Mouse (Mus musculus) embryonic facial prominence, embryonic 14.5 days (tissue): ENCODE data around the gene Cep128. TPM values are rescaled to one million over a fixed set of nuclear protein-coding genes. Genes with fewer than 3 reads are reported as not detected.

ENCODE experiments used
- ATAC-seq: fragments of 200-750 bp; cut with Nextera tagmentation; 2 replicates; pipeline ENCODE4 v1.8.0; 2017; ENCODE audit warnings: low read depth, moderate number of reproducible peaks, moderate TSS enrichment
- DNase-seq: peaks from one replicate; pipeline ENCODE4 v3.0.0-alpha.2; 2015; ENCODE audit warnings: low spot score
- H3K27ac ChIP-seq: fragments of 300-500 bp; sonication (generic); replicated peaks from 2 replicates; pipeline ENCODE4 v1.5.1; 2014; ENCODE audit warnings: low read depth, mild to moderate bottlenecking, low read length, moderate library complexity
- H3K27me3 ChIP-seq: fragments of 300-500 bp; sonication (generic); replicated peaks from 2 replicates; pipeline ENCODE4 v1.6.1; 2014; ENCODE audit warnings: low read length; ENCODE audit not compliant: control insufficient read depth, insufficient read depth
- H3K36me3 ChIP-seq: fragments of 300-500 bp; sonication (generic); 2 replicates; pipeline ENCODE4 v1.6.1; 2014; ENCODE audit warnings: low read length, mixed read lengths; ENCODE audit not compliant: control insufficient read depth, insufficient read depth
- H3K4me1 ChIP-seq: fragments of 300-500 bp; sonication (generic); 2 replicates; pipeline ENCODE4 v1.6.1; 2014; ENCODE audit warnings: antibody characterized with exemption, low read length; ENCODE audit not compliant: control insufficient read depth, insufficient read depth
- H3K4me2 ChIP-seq: fragments of 300-500 bp; sonication (generic); 2 replicates; pipeline ENCODE4 v1.6.1; 2014; ENCODE audit warnings: low read depth, mild to moderate bottlenecking, low read length, moderate library complexity, mixed read lengths
- H3K4me3 ChIP-seq: fragments of 300-500 bp; sonication (generic); 2 replicates; pipeline ENCODE4 v1.5.1; 2014; ENCODE audit warnings: low read depth, mild to moderate bottlenecking, low read length
- H3K9ac ChIP-seq: fragments of 300-500 bp; sonication (generic); 2 replicates; pipeline ENCODE4 v1.6.1; 2014; ENCODE audit warnings: low read depth, mild to moderate bottlenecking, low read length, moderate library complexity, mixed read lengths
- H3K9me3 ChIP-seq: fragments of 300-500 bp; sonication (generic); 2 replicates; pipeline ENCODE4 v1.6.1; 2016; ENCODE audit warnings: low read length; ENCODE audit not compliant: control insufficient read depth
- WGBS: fragments of 180-500 bp; shearing (Covaris S2); extraction: QIAGEN DNeasy Blood & Tissue Kit; methylation state at CpG from one replicate; pipeline ENCODE4 v1.1.7; 2014; 5-methylcytosine and 5-hydroxymethylcytosine counted together
- polyA plus RNA-seq: library from polyadenylated mRNA; unstranded; fragments of >200 nt; fragmentation: Nextera tagmentation; extraction: Ambion mirVana; gene quantifications from 2 replicates; pipeline ENCODE4 v1.2.1, GENCODE M21; 2014

Cep128 gene
- polyA plus RNA-seq, 1 experiment from 2014 or later: 8.2 TPM

DNA sequence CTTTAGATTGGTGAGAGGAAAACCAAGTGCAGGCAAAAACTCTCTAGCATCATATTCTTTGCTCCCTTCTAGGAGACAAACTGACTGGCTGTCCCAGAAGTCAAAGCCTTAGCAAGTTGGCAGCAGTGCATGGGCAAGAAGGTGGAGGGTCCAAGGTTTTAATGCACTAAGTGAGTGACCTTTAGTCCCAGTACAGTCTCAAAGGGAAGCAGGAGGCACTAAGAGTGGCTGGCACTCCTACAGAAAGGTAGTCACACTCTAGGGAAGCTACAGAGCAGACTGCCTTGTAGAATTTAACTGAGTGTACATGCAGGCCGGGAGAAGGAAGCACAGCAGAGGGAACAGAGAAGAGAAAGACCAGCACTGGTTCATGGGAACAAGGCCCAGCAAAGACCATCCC is 199.6 kb downstream of the Cep128 start:
- no peaks in the 10 kb centered on the region for H3K27me3 ChIP-seq
- H3K9me3 ChIP-seq: no peaks in the 10 kb centered on the region
- no peak overlapping the region for H3K27ac ChIP-seq
- H3K4me1 ChIP-seq: no peaks in the 10 kb centered on the region
- no peaks in the 10 kb centered on the region for H3K36me3 ChIP-seq
- no peak overlapping the region for H3K9ac ChIP-seq
- no peak overlapping the region for H3K4me2 ChIP-seq
- DNase-seq: no peak
- no peak overlapping the region for H3K4me3 ChIP-seq
- WGBS: 100% methylated on average over 1 of the region's 1 CpGs
- no peak for ATAC-seq

DNA sequence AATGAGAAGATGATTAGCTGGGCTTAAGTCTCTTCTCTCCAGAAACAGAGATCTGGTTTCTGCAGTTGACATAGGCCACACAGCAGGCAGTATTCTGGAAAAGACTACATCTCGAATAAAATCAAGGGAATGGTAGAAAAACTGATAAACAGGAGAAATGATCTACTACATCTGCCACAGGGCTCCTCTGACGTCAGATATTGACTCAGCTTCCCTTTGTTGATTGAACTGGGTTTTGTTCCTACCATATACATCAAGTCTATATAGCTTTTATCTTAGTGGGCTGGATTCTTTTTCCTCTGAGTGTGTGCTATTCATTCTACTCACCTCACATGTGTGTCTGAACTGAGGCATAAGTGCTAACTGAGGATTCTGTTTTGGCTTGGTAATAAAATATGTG is 200.3 kb downstream of the Cep128 start:
- ATAC-seq (no peak), DNase-seq (no peak)
- Histone ChIP-seq H3K4me1 (no peaks in the 10 kb centered on the region), H3K4me2 (no peak overlapping the region), H3K27me3 (no peaks in the 10 kb centered on the region), H3K9me3 (no peaks in the 10 kb centered on the region), H3K36me3 (no peaks in the 10 kb centered on the region), H3K9ac (no peak overlapping the region), H3K27ac (no peak overlapping the region), H3K4me3 (no peak overlapping the region)
- WGBS: 68% methylated on average over 2 of the region's 2 CpGs

DNA sequence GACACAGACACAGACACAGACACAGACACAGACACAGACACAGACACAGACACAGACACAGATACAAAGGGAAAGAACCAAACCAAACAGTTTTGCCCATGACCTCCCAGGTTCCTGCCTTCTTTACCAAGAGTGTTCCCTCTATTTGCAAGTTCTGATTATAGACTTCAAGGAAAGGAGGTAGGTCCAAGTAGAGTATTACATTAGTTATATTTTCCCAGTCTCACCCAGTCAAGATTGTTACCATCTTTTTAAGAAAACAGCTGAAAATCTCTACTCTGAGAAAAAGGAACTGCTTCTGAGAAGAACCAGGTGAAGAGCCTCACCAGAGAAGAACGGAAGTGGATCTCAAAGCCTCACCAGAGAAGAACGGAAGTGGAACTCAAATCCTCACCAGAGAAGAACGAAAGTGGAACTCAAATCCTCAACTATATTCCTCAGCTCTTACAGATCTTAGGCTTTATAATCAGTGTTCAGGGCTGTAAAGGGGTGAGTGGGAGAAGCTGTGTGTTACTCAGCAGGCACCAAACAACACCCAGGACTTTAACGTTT is 200.8 kb downstream of the Cep128 start:
- no peaks in the 10 kb centered on the region for H3K36me3 ChIP-seq
- DNase-seq (no peak), ATAC-seq (no peak)
- no peaks in the 10 kb centered on the region for H3K27me3 ChIP-seq
- no peak overlapping the region for H3K9ac ChIP-seq
- H3K27ac ChIP-seq: no peak overlapping the region
- no peak overlapping the region for H3K4me3 ChIP-seq
- no peak overlapping the region for H3K4me2 ChIP-seq
- 90% methylated on average over 4 of the region's 4 CpGs for WGBS
- no peaks in the 10 kb centered on the region for H3K4me1 ChIP-seq
- H3K9me3 ChIP-seq: no peaks in the 10 kb centered on the region

DNA sequence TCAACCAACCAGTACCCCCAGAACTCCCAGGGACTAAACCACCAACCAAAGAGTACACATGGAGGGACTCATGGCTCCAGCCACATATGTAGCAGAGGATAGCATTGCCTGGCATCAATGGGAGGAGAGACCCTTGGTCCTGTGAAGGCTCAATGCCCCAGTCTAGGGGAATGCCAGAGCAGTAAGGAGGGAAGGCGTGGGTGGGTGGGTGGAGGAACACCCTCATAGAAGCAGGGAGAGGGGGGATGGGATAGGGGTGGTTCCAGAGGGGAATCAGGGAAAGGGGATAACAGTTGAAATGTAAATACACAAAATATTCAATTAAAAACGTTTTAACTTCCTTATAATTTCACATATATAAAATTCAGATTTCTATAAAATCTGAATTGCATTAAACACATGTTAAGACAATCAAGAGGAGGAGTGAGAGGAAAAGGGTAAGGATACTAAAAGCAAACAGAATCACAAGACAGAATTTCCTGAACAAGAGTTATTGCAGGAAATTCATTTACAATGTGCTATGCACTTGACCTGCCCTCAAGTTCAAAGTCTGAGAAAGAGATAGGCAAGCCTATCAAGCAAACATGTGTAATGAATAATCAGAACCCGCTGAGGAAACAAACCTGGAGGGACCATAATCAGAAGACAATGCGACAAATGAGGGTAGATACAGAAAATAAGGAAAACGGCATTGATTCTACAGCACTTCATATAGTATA is 207.2 kb downstream of the Cep128 start:
- H3K36me3 ChIP-seq: no peaks in the 10 kb centered on the region
- 61% methylated on average over 5 of the region's 5 CpGs for WGBS
- ATAC-seq: no peak

DNA sequence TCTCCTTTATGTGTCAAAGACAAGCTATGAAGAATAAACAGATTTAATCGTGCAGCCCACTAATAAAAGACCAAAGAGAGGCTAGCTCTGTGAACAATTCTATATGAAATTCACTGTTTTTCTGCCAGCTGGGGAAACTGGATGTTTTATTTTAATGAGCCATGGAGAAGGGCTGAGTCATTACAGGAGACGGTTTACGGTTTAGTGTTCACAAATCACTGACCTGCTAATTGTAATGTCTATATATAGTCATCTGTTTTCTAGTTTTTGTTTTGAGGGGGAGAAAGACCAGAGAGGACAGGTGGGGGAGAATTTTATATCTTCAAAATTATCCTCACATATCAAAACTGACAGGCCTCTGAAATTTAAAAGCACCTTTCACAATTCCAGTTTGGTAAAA is 212.6 kb downstream of the Cep128 start:
- H3K9ac ChIP-seq: no peak overlapping the region
- no peak for ATAC-seq
- 71% methylated on average over 3 of the region's 3 CpGs for WGBS

More for the DNA sequence above, 207.2 kb downstream of the Cep128 start:
- no peak for DNase-seq
- Histone ChIP-seq H3K4me2 (no peak overlapping the region), H3K9ac (no peak overlapping the region), H3K4me3 (no peak overlapping the region), H3K27me3 (no peaks in the 10 kb centered on the region), H3K4me1 (no peaks in the 10 kb centered on the region), H3K27ac (no peak overlapping the region), H3K9me3 (no peaks in the 10 kb centered on the region)

DNA sequence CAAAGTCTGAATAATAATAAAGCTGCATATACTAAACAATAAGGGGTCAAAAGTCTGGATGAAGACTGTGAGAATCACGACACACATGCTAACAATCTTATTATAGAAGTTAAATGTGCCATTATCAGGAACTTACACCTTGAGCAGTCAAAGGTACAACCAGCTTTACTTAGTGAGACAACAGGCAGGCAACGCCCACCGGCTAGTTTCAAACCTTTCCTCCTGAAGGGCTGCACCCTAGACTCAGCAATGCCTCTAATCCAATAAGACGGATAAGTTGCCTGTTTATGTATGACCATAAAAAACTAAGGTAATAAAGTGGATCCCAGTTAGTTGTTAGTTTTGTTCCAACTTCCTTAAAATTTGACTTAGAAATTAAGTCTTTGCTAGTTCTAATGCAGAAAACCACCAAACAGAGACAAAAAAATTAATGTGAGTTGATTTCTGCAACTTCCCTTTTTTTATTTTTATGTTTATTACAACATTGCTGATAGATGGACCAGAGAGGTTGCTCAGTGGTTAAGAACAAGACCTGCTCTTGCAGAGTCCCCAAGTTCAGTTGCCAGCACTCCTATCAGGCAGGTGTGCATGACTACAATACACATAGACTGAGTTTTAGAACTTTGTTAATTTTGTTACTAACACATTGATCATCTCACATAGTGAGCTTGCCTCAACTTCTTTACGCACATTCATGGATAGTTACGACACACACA is 223.0 kb downstream of the Cep128 start:
- H3K27ac ChIP-seq: no peak overlapping the region

More for the DNA sequence above, 212.6 kb downstream of the Cep128 start:
- no peaks in the 10 kb centered on the region for H3K27me3 ChIP-seq
- no peak overlapping the region for H3K27ac ChIP-seq
- H3K36me3 ChIP-seq: no peaks in the 10 kb centered on the region
- no peak overlapping the region for H3K4me2 ChIP-seq
- no peaks in the 10 kb centered on the region for H3K9me3 ChIP-seq
- H3K4me3 ChIP-seq: no peak overlapping the region
- no peaks in the 10 kb centered on the region for H3K4me1 ChIP-seq
- no peak for DNase-seq

DNA sequence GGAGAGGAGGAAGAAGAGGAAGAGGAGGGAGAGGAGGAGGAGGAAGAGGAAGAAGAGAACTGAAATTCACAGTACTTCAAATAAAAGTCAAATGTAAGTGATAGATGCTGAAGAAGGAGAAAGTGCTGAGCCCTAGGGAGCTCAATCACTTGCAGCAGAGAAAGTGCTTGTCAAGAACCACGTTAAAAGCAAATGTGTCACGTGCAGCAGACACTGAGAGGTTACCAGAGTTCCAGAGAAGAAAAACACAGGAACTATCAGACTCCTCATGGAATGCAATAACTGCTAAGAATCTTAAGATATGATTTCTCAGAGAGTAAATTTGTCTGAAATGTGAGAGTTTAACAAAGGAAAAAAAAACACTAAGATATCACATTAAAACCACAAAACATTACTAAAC is 225.7 kb downstream of the Cep128 start:
- 38% methylated on average over 2 of the region's 2 CpGs for WGBS

More for the DNA sequence above, 223.0 kb downstream of the Cep128 start:
- H3K4me2 ChIP-seq: no peak overlapping the region
- H3K4me3 ChIP-seq: no peak overlapping the region
- 87% methylated on average over 6 of the region's 6 CpGs for WGBS
- no peaks in the 10 kb centered on the region for H3K36me3 ChIP-seq
- H3K4me1 ChIP-seq: no peaks in the 10 kb centered on the region
- ATAC-seq (no peak), DNase-seq (no peak)
- H3K9me3 ChIP-seq: no peaks in the 10 kb centered on the region
- H3K9ac ChIP-seq: no peak overlapping the region
- no peaks in the 10 kb centered on the region for H3K27me3 ChIP-seq

DNA sequence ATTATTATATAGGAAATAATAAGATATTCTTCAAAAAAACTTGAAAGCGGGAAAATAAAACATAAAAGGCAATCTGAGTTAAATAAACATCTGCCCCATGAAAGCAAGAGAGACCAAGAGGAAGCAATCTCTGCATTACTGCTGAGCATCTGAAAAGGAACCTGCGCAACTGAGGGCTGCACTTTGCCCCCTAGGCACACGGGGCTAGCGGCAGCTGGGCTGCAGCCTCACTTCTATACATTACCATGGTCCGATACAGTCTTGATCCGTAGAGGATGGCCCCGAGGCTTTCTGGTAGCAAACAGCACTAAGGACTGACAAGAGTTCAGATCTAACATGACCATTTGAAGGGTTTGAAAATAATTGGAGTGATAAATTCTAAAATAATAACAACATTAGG is 230.2 kb downstream of the Cep128 start:
- H3K36me3 ChIP-seq: no peaks in the 10 kb centered on the region
- no peaks in the 10 kb centered on the region for H3K27me3 ChIP-seq
- H3K4me2 ChIP-seq: no peak overlapping the region
- no peaks in the 10 kb centered on the region for H3K9me3 ChIP-seq
- ATAC-seq (no peak), DNase-seq (no peak)
- no peaks in the 10 kb centered on the region for H3K4me1 ChIP-seq
- no peak overlapping the region for H3K4me3 ChIP-seq
- 61% methylated on average over 7 of the region's 7 CpGs for WGBS
- H3K27ac ChIP-seq: no peak overlapping the region
- no peak overlapping the region for H3K9ac ChIP-seq

More for the DNA sequence above, 225.7 kb downstream of the Cep128 start:
- H3K9me3 ChIP-seq: no peaks in the 10 kb centered on the region
- no peak overlapping the region for H3K27ac ChIP-seq
- no peaks in the 10 kb centered on the region for H3K4me1 ChIP-seq
- no peaks in the 10 kb centered on the region for H3K36me3 ChIP-seq
- no peak overlapping the region for H3K4me3 ChIP-seq
- no peak overlapping the region for H3K9ac ChIP-seq
- H3K4me2 ChIP-seq: no peak overlapping the region
- H3K27me3 ChIP-seq: no peaks in the 10 kb centered on the region
- ATAC-seq (no peak), DNase-seq (no peak)
